Mouse (Mus musculus) forebrain, embryonic 14.5 days (tissue): ENCODE results near the gene Olfr178. TPM values are rescaled to one million over a fixed set of nuclear protein-coding genes. Genes with fewer than 3 reads are reported as not detected.

ENCODE experiments used
- ATAC-seq: fragments of 200-750 bp; cut with Nextera tagmentation; 2 replicates; pipeline ENCODE4 v1.8.0; 2017; ENCODE audit warnings: mild to moderate bottlenecking, moderate library complexity
- DNase-seq: peaks from one replicate; pipeline ENCODE4 v3.0.0-alpha.2; 2015; ENCODE audit warnings: low spot score
- H3K27ac ChIP-seq: fragments of 300-500 bp; sonication (generic); 2 replicates; pipeline ENCODE4 v1.5.1; 2014; ENCODE audit warnings: low read depth, mild to moderate bottlenecking, control low read depth, low read length, moderate library complexity
- H3K27me3 ChIP-seq: fragments of 300-500 bp; sonication (generic); replicated peaks from 2 replicates; pipeline ENCODE4 v1.6.1; 2014; ENCODE audit warnings: low read length, control low read depth, mixed read lengths; ENCODE audit not compliant: control insufficient read depth, insufficient read depth
- H3K36me3 ChIP-seq: fragments of 300-500 bp; sonication (generic); 2 replicates; pipeline ENCODE4 v1.6.1; 2014; ENCODE audit warnings: low read length, control low read depth; ENCODE audit not compliant: control insufficient read depth, insufficient read depth
- H3K4me1 ChIP-seq: fragments of 300-500 bp; sonication (generic); 2 replicates; pipeline ENCODE4 v1.6.1; 2014; ENCODE audit warnings: antibody characterized with exemption, low read length, control low read depth; ENCODE audit not compliant: control insufficient read depth, insufficient read depth
- H3K4me2 ChIP-seq: fragments of 300-500 bp; sonication (generic); 2 replicates; pipeline ENCODE4 v1.6.1; 2014; ENCODE audit warnings: mild to moderate bottlenecking, control low read depth, low read length
- H3K4me3 ChIP-seq: fragments of 300-500 bp; sonication (generic); 2 replicates; pipeline ENCODE4 v1.5.1; 2014; ENCODE audit warnings: low read depth, low read length, control low read depth
- H3K9ac ChIP-seq: fragments of 300-500 bp; sonication (generic); 2 replicates; pipeline ENCODE4 v1.6.1; 2014; ENCODE audit warnings: mild to moderate bottlenecking, low read length, control low read depth, moderate library complexity
- H3K9me3 ChIP-seq: fragments of 300-500 bp; sonication (generic); replicated peaks from 2 replicates; pipeline ENCODE4 v1.6.1; 2016; ENCODE audit warnings: low read length, control low read depth, mixed read lengths; ENCODE audit not compliant: control insufficient read depth
- WGBS: fragments of 180-500 bp; shearing (Covaris S2); extraction: QIAGEN DNeasy Blood & Tissue Kit; methylation state at CpG from one replicate; pipeline ENCODE4 v1.1.7; 2014; 5-methylcytosine and 5-hydroxymethylcytosine counted together
- polyA plus RNA-seq: library from polyadenylated mRNA; unstranded; fragments of >200 nt; fragmentation: Nextera tagmentation; extraction: Ambion mirVana; gene quantifications from 2 replicates; pipeline ENCODE4 v1.2.1, GENCODE M21; 2014

Olfr178 gene
- polyA plus RNA-seq, result not detected in 2 replicates

DNA sequence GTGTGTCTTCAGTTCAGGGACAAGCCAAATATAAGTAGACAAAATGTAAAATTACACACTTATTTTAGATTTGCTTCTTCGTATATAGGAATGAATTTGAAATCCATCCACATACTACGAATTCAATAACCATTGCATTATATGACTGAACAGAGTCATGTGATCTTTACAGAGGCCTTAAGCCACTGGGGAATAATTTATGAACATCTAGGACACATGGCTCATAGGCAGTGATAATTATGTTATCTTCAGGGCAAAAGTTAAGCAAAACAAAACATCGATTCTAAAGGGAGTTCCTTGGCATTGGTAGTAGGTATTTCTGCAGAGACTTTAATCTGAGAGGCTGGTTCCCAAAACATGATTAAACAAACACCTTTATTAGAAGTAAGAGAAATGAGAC is at the start of gene Olfr178:
Olfr178 (minus strand) TSS at position 101 of the 400 bp plus-strand sequence.
- no peaks in the 10 kb centered on the region for H3K9me3 ChIP-seq
- WGBS, result 95% methylated on average over 3 of the region's 3 CpGs
- no peak within 1 kb of the TSS for H3K4me2 ChIP-seq
- H3K4me3 ChIP-seq, result no peak within 1 kb of the TSS
- H3K27ac ChIP-seq, result no peak within 1 kb of the TSS
- H3K9ac ChIP-seq, result no peak within 1 kb of the TSS
- no peaks in the 10 kb centered on the region for H3K27me3 ChIP-seq
- no peak for ATAC-seq
- H3K4me1 ChIP-seq, result no peaks in the 10 kb centered on the region
- DNase-seq, result no peak
- H3K36me3 ChIP-seq, result no peaks in the 10 kb centered on the region

DNA sequence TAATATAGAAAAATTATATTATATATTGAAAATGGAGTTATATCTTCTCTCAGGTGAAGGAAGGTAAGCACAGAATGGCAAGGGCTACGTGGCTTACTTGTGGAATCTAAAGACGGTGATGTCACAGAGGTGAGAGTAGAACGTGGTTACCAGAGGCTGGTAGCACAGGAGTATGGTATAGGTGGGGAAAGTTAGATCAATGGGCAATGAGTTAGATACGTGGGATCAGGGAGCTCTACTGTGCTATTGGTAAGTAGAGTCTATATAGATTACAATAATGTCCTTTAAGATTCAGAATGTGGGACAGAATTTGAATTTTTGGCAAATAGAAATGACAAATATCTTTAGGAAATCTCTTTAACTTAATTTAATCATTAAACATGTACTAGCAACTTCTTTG is 37.4 kb upstream of the Olfr178 start, which contains the start of gene Olfr180:
Olfr180 (minus strand) TSS at position 101 of the 400 bp plus-strand sequence.
- Histone ChIP-seq H3K36me3 (no peaks in the 10 kb centered on the region), H3K4me2 (no peak within 1 kb of the TSS), H3K4me3 (no peak within 1 kb of the TSS), H3K27ac (no peak within 1 kb of the TSS), H3K4me1 (no peaks in the 10 kb centered on the region), H3K9ac (no peak within 1 kb of the TSS), H3K27me3 (no peaks in the 10 kb centered on the region), H3K9me3 (no peaks in the 10 kb centered on the region)
- 83% methylated on average over 4 of the region's 4 CpGs for WGBS
- DNase-seq (no peak), ATAC-seq (no peak)

DNA sequence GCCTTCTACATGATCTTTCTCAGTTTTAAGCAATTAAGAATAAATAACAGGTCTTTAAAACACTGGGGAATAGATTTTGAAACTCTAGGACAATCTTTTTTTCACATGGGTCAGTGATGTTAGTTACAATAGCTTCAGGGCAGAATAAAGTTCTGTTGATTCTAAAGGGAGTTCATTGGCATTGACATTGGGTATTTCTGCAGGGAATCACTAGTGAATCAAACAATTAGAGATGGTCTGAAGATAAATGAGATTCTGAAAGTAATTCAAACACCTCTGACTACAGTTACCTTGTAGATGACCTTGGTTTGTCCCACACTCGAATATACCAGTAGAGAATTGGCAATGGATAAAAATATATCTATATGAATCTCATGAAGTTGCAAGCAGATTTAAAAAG is 36.8 kb upstream of the Olfr178 start, which contains the start of gene Olfr181:
Olfr181 (minus strand) TSS at position 101 of the 400 bp plus-strand sequence.
- no peak for DNase-seq
- Histone ChIP-seq H3K4me3 (no peak within 1 kb of the TSS), H3K27ac (no peak within 1 kb of the TSS), H3K4me2 (no peak within 1 kb of the TSS), H3K9ac (no peak within 1 kb of the TSS), H3K9me3 (no peaks in the 10 kb centered on the region), H3K27me3 (no peaks in the 10 kb centered on the region), H3K36me3 (no peaks in the 10 kb centered on the region), H3K4me1 (no peaks in the 10 kb centered on the region)
- no peak for ATAC-seq
- 49% methylated on average over 1 of the region's 1 CpGs for WGBS

DNA sequence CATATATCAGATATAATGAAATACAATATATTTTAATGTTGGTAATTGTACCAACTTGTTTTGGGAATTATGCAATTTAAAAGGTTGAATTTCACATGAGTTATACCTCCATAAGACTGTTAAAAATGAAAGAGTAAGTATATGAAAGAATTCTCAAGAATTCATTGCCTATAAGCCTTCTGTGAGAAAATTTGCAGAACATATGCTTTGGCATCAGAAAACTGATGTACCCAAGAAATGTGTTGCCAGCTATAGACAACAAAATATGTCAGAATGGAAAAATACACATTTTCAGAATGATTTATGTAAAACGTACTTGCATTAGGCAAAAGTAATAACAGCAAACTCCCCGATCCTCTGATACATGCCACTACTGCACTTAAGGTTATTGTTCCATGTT is 7.4 kb downstream of the Olfr178 start:
- Histone ChIP-seq H3K27ac (no peak overlapping the region), H3K27me3 (no peaks in the 10 kb centered on the region), H3K4me3 (no peak overlapping the region), H3K4me1 (no peaks in the 10 kb centered on the region), H3K36me3 (no peaks in the 10 kb centered on the region), H3K4me2 (no peak overlapping the region), H3K9me3 (no peaks in the 10 kb centered on the region), H3K9ac (no peak overlapping the region)
- ATAC-seq (no peak), DNase-seq (no peak)
- 94% methylated on average over 2 of the region's 2 CpGs for WGBS

DNA sequence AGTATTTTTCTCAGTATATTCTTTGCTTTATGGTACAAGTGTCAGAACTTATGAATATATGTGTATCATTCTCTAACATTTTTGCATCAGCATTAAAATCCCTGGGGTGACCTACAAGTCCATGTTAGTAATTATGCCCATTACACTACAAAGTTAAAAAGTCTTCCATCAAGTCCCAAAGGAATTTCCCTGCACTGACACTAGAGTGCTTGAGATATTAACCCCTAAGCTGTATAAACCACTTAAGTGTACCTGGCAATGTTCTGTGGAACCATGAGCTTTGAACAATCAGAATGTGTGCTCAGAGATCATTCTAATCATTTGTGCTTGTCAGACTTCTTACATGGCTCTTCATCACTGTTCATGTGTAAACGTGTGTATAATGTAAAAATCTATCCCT is 17.2 kb downstream of the Olfr178 start, which contains the start of gene Olfr177:
Olfr177 (minus strand) TSS at position 101 of the 400 bp plus-strand sequence.
- Histone ChIP-seq H3K4me3 (no peak within 1 kb of the TSS), H3K27me3 (no peaks in the 10 kb centered on the region), H3K36me3 (no peaks in the 10 kb centered on the region), H3K9ac (no peak within 1 kb of the TSS), H3K4me2 (no peak within 1 kb of the TSS), H3K9me3 (no peaks in the 10 kb centered on the region), H3K27ac (no peak within 1 kb of the TSS), H3K4me1 (no peaks in the 10 kb centered on the region)
- no peak for DNase-seq
- no peak for ATAC-seq
- 60% methylated on average over 1 of the region's 1 CpGs for WGBS

DNA sequence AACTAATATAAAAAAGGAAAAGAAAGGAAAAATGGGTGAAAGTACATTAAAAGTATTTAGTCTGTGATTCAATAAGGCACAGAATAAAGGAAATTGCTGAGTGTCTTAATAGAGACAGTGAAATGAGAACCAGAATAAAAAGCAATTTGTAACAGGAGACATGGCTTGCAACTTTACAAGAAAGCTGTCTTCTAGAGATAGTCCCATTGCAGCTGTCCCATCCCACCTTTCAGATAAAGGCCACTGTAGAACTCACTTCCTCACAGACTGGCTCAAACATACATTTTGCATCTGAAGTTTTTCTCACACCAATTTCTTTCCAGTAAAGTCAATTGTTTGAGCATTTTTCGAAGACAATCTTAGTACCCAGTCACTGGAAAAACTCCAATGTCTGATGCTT is 30.4 kb downstream of the Olfr178 start:
- H3K27ac ChIP-seq, result no peak overlapping the region
- 81% methylated on average over 1 of the region's 1 CpGs for WGBS
- H3K4me2 ChIP-seq, result no peak overlapping the region
- no peaks in the 10 kb centered on the region for H3K4me1 ChIP-seq
- ATAC-seq, result no peak
- no peak overlapping the region for H3K4me3 ChIP-seq
- DNase-seq, result no peak
- H3K9ac ChIP-seq, result no peak overlapping the region
- no peaks in the 10 kb centered on the region for H3K9me3 ChIP-seq
- H3K27me3 ChIP-seq, result no peaks in the 10 kb centered on the region
- H3K36me3 ChIP-seq, result no peaks in the 10 kb centered on the region

DNA sequence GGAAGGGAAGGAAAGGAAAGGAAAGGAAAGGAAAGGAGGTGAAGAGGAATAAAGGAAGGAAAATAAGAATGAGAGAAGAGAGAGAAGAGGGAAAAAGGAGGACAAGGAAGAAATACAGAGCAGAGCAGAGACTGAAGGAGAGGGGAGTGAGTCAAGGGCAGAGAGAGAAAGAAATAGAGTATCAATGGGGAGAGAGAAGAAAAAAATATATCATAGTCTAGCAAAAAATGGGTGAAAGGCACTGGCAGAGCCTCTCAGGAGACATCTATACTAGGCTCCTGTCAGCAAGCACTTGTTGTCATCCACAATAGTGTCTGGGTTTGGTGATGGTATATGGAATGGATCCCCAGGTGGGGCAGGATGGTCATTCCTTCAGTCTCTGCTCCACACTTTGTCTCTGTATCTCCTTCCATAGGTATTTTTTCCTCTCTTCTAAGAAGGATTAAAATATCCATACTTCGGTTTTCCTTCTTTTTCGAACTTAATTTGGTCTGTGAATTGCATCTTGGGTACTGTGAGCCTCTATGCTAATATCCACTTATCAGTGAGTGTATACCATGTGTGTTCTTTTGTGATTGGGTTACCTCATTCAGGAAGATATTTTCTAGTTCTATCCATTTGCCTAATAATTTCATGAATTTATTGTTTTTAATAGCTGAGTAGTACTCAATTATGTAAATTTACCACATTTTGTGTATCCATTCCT is 31.7 kb downstream of the Olfr178 start:
- DNase-seq, result no peak
- WGBS, result 93% methylated on average over 2 of the region's 2 CpGs

More for the DNA sequence above, 31.7 kb downstream of the Olfr178 start:
- H3K27me3 ChIP-seq, result no peaks in the 10 kb centered on the region
- ATAC-seq, result no peak
- H3K4me3 ChIP-seq, result no peak overlapping the region
- H3K4me1 ChIP-seq, result no peaks in the 10 kb centered on the region
- H3K36me3 ChIP-seq, result no peaks in the 10 kb centered on the region
- no peak overlapping the region for H3K27ac ChIP-seq
- H3K9me3 ChIP-seq, result no peaks in the 10 kb centered on the region
- H3K4me2 ChIP-seq, result no peak overlapping the region
- no peak overlapping the region for H3K9ac ChIP-seq

Other genes with a start within 250 kb of the Olfr178 start
- gene Cpox, start 221.8 kb downstream of the Olfr178 start, polyA plus RNA-seq, result 8.9 and 9.1 TPM in 2 replicates
- gene Gpr15, start 173.0 kb downstream of the Olfr178 start, polyA plus RNA-seq, result not detected in 2 replicates
- gene Cldnd1, start 164.2 kb downstream of the Olfr178 start, polyA plus RNA-seq, result 134 and 145 TPM in 2 replicates
- not detected in 2 replicates for gene Olfr172, start 128.9 kb downstream of the Olfr178 start, polyA plus RNA-seq
- not detected in 2 replicates for gene Olfr173, start 91.8 kb downstream of the Olfr178 start, polyA plus RNA-seq
- not detected in 2 replicates for gene Olfr175-ps1, start 65.3 kb downstream of the Olfr178 start, polyA plus RNA-seq
- not detected in 2 replicates for gene Olfr177, start 17.3 kb downstream of the Olfr178 start, polyA plus RNA-seq
- not detected in 2 replicates for gene Olfr181, start 36.7 kb upstream of the Olfr178 start, polyA plus RNA-seq
- not detected in 2 replicates for gene Olfr180, start 37.3 kb upstream of the Olfr178 start, polyA plus RNA-seq
- not detected in 2 replicates for gene Olfr183, start 103.3 kb upstream of the Olfr178 start, polyA plus RNA-seq
- not detected in 2 replicates for gene Olfr186, start 138.2 kb upstream of the Olfr178 start, polyA plus RNA-seq
- not detected in 2 replicates for gene Olfr187, start 147.7 kb upstream of the Olfr178 start, polyA plus RNA-seq
- not detected in 2 replicates for gene Olfr190, start 185.9 kb upstream of the Olfr178 start, polyA plus RNA-seq
- not detected in 2 replicates for gene Olfr191, start 197.8 kb upstream of the Olfr178 start, polyA plus RNA-seq
- not detected in 2 replicates for gene Olfr193, start 219.8 kb upstream of the Olfr178 start, polyA plus RNA-seq
- not detected in 2 replicates for gene Olfr194, start 229.0 kb upstream of the Olfr178 start, polyA plus RNA-seq